Mouse (Mus musculus) thymus, postnatal 10 days (tissue): ENCODE results near the gene Gm49342.

ENCODE experiments used
- DNase-seq, 2 experiments: peaks; one replicate each; pipeline ENCODE4 v3.0.0; 2021; ENCODE audit warnings: low spot score in 2 of 2

Gm49342 gene

DNA sequence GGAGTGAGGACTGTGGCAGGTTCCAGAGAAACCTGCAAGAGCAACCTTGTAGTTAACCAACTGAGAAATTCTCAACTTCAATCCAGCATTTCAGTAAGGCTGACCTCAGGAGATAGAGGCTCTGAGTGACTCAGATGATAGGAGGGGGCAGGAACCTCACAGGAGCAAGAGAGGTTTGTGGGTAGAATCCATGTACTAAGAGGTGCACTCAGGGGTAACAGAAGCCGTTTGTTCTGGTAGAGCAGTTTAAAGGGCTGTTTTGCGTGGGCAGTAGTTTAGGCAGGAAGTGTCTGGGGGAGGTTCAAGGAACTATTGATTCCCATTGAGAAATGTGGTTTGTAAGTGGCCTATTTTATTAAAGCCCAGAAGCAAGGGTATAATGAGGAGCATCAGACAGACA, 36.9 kb downstream of the Gm49342 start:
- DNase-seq: no peak

GRCm38 (mm10) chr14:50981837-50982236, 37.5 kb downstream of the Gm49342 start:
- DNase-seq: no peak

GRCm38 (mm10) chr14:50987668-50988067, 43.4 kb downstream of the Gm49342 start:
- DNase-seq: no peak

- no peak for DNase-seq
These were observed 46.7 kb downstream of the Gm49342 start for GRCm38 (mm10) chr14:50991037-50991436.

DNA sequence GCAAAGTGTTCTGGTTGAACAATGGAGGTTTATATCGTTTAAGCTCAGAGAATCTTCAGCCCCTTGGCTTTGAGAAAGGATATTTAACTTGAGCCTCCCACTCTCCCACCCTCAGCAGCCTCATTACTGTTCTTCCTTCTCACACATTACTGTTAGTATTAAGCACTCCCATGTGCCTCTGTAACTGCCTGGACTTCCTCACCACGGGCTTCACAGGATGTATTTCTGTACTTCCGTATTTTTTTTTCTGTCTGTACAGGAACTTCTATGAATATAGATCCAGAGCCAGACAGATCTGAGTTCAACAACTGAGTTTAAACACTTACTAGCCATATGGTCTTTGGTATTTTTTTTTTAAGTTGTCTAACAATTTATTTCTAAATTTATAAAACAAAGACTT, 52.8 kb downstream of the Gm49342 start:
- DNase-seq: no peak

DNA sequence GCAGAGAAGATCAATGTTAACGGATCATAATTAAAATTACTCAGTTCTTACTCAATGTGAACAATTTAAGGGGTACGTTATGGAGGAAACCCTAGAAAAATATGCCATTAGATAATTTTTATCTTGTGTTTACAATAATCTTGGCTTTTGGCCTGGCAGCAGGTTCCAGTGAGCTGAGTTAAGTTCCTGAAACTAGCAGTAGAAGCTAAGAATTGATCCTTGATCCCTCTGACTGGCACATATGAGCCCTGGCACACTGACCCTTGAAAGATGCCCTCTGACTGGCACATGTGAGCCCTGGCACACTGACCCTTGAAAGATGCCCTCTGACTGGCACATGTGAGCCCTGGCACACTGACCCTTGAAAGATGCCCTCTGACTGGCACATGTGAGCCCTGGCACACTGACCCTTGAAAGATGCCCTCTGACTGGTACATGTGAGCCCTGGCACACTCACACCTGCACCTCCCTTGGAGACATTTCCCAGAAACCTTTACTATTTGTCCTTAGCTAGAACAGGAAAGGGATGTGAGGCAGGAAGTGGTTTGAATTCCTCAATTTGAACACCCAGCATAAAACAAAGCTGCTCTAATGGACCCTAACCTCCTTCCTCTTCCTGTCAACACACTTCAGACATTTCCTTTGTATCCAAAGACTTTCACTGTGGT, 53.8 kb downstream of the Gm49342 start:
- no peak for DNase-seq

DNA sequence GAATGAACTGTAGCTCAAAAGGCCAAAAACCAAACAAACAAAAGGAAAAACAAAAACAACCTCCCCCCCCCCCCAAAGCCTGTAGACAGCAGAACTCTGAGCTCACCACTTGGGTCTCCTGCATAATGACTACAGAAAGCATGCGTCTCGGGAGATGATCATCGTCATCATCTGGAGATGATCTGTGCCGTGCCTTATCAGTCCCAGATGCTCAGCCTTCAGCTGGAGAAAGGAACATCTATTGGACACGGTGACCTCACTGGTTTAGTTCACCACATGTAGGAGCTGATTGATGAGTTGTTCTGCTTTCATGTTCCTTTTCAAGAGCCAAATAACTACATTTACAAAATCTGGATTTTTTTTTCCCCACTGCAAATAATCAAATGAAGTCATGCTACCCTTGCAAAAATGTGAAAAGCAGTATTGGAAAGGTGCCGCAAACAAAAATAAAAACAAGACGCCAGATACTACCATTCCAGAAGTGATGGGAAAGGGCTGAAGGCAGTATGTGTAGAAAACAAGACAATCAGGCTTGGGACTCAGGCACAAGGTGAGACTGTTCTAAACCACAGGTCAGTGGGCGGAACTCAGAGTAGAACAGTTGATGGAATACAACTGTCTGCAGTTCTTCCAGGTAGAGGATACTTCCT, 63.0 kb downstream of the Gm49342 start, which contains the start of gene Rnase10:
Gene Rnase10 (plus strand): TSS at position 600 of the 650 bp plus-strand sequence.
- DNase-seq: no peak

DNA sequence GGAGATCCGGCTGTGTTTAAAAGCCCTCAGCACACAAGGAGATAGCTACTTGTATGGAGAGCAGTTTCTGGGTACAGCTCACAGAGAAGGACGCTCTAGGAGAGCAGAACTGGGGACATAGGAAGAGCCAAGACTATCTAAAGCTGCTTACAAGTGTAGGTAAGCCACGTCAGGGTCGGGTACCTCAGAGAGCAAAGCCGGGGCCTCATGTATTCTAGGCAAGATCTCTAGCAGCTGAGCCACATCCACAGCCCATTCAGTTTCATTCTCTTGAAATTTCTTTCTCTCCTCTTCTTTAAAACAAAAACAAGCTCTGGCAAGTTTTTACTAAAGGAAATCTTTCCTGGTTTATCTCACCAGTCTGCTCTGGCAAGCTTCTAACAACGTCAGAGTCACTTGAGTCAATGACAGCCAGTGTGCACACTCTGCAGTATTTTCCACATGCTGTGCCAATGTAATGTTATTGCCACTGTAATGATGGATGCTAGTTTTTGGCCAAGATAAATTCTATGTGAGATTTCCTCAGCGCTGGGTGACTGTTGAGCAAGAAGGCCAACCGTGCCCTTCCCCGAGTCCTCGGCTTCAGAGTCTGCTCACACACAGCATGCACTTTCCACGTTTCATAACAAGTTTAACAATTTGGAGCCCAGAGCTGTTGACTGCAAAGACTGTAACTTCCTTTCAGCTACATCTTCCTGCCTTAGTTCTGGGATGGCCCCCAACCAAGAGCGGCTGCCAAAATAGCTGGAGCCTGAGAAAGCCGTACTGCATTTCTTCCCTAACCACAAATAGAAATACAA, 63.8 kb downstream of the Gm49342 start:
- DNase-seq: no peak

- no peak for DNase-seq
These were observed 64.5 kb downstream of the Gm49342 start for GRCm38 (mm10) chr14:51008781-51009180.

- no peak for DNase-seq
These were observed 65.3 kb downstream of the Gm49342 start for GRCm38 (mm10) chr14:51009572-51009971.
